Mouse (Mus musculus) urinary bladder, postnatal 4 days (tissue): Measurements from ENCODE around the gene Gm43191.
"Not testable (repeated sequence)": the region's sequence is repeated elsewhere in the genome, so short reads cannot be mapped to it uniquely, and the experiment has no call there.

Experiments
- DNase-seq, 2 experiments: peaks; one replicate each; pipeline ENCODE4 v3.0.0; 2021 to 2022; ENCODE audit warnings: low spot score in 2 of 2

Gm43191 gene

GRCm38 (mm10) chr3:116681160-116681559, at the start of gene Gm43191:
Gene Gm43191, minus strand, starts transcription at chr3:116681260.
- no peak for DNase-seq

DNA sequence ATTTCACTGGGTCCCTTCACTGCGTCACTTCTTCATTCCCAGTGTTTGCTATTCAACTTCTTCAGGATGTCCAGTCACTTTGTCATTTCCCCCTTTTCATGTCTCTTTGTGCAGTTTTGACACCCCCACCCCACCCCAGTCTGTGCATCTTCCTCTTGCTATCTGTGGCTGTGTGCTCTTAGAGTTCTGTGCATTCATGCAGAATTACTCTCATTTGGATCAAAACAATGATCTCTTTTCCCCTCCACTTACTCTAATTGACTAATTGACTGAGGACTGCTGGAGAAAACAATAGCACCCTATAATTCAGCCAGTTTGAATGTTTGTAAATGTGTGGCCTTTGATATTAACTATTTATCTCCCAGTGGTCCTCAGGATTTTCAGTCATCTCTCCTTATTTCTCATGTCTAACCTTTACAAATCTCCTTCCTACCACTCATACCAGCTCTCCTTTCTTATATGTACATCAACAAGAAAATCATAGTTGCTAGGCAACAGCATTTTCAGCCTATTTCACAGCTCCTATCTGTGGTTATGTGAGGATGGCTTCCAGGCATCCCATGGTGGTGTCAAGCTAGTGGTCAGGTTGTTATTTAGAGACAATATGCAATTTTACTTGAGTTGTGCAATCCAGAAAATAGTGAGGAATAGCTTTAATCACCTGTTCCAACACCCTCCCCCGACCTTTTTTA, 48.6 kb upstream of the Gm43191 start:
- no peak for DNase-seq

DNA sequence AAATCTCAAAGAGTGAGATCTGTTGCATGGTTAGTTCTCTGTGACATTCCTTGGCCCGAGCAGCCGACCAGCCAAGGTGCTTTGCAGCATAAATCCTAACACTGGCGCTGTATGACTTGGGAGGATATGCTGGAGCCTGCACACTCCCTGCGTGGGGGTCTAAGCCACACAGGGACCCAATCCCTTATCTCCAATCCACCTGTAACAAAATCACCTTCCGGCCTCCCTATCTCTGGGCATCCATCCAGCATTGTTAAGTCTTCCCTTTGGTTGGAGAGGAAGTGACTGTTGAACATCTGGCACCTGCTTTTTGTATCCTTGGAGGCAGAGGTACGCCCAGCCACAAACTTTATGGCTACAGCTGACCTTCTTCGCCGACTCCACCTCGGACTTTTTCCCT, 45.7 kb upstream of the Gm43191 start:
- DNase-seq, result no peak

- DNase-seq, result no peak
Measured at GRCm38 (mm10) chr3:116723496-116724481, 42.7 kb upstream of the Gm43191 start.

DNA sequence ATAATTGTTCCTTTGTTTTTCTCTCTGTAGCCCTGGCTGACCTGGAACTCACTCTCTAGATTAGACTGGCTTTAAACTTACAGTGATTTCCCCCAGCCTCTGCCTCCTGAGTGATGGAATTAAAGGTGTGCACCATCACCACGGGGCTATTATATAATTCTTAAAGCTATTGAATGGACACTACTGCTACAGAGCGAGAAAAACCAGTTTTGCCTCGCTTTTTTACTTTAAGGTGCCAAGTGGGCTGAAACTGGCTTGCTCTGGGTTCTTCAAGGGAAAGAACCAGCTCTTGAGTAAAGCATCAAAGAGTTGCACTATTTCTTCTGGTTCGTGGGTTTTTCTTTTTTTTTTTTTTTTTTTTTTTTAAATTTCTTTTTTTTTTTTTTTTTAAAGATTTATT, 41.9 kb upstream of the Gm43191 start:
- no peak for DNase-seq

DNA sequence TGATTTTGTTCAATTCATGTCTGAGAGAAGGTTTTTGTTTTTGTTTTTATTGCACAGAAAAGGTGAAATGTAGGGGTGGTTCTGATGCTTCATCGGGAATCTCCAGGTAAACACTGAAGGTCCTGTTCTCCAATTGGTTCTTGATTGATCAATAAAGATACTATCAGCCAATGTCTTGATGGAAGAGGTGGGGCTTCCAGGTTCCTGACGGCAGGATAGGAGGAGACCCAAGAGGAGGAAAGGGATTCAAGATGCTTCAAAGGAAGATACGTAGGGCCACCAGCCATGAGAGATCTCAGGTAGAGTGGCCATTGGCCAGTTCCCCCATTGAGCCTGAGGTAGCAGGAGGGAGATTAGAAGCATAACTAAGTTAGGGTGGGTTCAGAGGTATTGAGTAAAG, 37.9 kb upstream of the Gm43191 start:
- no peak for DNase-seq

GRCm38 (mm10) chr3:116713031-116713430, 32.0 kb upstream of the Gm43191 start:
- no peak for DNase-seq

DNA sequence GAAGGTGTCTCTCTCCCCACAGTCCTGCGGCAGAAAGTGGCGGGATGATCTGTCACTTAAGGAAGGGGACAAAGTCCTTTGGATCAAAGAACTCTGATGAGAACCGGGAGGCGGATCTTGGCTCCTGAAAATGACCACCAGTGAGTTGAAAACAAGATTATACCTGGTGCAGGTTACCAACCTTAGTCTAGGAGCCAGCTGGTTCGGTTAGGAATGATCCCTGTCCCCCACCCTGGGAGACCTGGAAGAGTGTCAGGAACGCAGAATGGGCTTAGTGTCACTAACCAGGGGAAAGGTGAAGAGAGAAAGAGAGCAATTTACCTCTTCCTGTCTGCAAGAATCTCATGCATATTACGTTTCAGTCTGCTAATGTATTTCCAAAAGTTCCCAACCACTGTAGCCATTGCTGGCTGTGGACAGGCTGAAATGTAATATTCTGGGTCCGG, 31.4 kb upstream of the Gm43191 start, which contains the start of gene Slc35a3:
Gene Slc35a3, minus strand, starts transcription at position 396 of the 446 bp plus-strand sequence.
- no peak for DNase-seq

DNA sequence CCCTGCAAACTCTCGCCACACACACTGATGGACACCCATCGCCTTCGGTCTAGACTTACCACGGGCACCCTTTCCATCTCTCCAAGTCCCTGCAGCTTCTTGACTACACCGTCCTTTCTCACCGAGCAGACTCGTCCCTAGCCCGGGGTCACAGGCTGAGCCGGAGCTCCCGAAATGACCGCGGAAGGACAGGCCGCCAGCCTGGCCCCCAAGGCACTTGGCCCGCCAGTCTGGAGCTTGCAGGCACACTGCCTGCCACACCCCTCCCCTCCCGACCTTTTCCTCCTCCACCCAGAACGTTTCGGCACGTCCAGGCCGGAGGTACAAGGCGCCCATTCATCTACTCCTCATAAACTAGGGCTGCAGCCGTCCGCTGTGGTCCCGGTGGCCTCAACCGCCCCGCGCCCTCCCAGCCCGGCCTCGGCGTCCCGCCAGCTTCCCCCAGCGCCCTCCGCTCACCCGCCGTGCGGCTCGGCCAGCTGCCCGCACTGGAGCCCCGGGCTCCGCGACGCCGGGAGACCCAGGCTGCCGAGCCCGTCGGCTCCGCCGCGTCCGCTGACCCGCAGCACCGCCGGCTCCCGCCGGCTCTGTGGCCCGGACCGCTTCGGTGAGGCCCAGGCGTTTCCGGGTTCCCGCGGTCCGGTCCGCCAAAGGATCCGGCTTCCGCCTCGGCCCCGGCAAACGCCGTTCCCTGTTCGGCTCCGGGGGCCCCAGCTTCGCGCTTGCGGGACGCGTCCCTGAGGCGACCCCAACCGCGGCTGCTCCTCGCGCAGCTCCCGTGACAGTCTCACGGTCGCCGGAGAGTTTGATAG, 30.8 kb upstream of the Gm43191 start:
- peak; percentile 77 to 82 for DNase-seq

GRCm38 (mm10) chr3:116710941-116711340, 29.9 kb upstream of the Gm43191 start:
- no peak for DNase-seq

DNA sequence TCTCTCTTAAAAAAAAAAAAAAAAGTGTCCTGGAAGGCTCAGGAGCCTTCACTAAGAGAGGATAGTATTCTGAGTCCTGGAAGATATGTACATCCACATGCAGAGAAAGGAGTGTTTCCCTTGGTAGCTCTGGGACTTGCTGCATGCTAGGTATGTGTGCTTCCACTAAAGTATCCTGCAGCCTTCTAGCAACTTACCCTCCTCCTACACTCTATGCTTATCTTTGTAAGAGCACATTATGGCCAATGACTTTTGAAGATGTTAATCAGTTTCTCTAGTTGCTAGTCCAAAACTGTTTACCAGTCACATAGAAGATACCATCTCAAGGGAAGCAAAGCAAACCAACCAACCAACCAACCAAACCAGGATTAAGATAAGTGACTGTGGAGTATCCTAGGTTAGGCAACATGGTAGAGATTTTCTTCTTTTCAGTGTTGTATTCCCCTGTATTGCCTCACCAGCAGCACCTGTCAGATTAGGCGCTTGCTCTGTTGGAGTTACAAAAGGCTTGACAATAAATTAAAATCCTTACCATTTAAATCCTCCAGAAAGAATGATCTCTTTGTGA, 24.7 kb upstream of the Gm43191 start:
- DNase-seq, result no peak

DNA sequence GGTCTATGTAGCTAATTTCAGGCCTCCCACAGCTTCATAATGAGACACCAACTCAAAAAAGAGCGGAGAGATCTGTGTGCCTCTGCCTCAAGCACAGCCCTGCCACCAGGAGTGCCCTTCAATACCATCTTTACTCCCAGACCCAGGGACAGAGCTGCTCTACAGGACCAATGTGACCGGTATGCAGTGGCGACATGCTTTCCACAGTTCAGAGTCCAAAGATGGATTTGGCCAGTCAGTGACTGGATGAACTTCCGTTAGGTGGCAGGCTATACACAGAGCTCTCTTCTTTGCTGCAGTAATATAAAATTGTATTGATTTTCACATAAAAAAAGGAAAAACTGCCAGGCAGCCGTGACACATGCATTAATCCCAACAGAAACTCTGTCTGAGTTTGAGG, 22.8 kb upstream of the Gm43191 start:
- DNase-seq, result no peak

DNA sequence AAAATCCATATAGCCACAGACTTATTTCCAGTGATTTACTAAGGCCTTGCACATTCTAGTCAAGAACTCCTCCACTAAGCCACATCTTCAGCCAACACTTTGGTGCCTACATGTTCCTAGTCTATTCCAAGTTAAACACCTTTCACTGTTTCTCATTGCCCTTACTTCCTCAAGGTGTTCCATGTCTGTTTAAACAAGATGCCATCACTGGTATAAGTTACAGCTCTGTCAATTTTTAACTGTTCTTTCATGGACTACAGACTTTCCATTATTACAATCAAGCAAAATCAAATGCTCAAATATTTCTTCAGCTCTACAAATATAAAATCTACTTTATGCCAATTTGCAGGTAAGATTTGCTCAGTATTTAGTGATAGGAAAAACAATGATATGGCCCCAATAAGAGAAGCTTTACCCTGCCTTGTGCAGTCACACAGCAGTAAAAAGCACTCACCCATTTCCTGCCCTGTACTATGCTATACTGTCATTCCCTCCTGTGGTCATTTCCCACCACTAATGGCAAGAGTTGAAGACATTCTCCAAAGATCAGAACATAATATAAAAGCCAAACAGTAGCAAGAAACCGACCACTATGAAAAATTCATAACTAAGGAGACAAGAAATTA, 21.7 kb upstream of the Gm43191 start:
- DNase-seq, result no peak

DNA sequence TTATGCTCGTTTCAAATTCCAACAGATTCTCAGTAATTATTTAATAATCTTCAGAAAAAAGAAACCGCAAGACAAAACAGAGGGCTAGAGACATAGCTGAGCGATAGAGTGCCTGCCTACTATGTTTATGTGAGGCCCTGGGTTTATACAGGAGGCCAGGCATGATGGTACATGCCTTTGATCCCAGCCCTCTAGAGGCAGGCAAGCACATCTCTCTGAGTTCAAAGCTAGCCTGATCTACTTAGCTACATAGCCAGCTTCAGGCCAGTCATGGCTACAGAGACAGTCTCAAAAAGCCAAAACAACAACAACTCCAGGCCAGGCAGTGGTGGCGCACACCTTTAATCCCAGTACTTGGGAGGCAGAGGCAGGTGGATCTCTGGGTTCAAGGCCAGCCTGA, 20.5 kb upstream of the Gm43191 start:
- DNase-seq, result no peak

GRCm38 (mm10) chr3:116698786-116699185, 17.7 kb upstream of the Gm43191 start:
- no peak for DNase-seq

- DNase-seq, result no peak
Measured at GRCm38 (mm10) chr3:116695666-116695985, 14.6 kb upstream of the Gm43191 start.

DNA sequence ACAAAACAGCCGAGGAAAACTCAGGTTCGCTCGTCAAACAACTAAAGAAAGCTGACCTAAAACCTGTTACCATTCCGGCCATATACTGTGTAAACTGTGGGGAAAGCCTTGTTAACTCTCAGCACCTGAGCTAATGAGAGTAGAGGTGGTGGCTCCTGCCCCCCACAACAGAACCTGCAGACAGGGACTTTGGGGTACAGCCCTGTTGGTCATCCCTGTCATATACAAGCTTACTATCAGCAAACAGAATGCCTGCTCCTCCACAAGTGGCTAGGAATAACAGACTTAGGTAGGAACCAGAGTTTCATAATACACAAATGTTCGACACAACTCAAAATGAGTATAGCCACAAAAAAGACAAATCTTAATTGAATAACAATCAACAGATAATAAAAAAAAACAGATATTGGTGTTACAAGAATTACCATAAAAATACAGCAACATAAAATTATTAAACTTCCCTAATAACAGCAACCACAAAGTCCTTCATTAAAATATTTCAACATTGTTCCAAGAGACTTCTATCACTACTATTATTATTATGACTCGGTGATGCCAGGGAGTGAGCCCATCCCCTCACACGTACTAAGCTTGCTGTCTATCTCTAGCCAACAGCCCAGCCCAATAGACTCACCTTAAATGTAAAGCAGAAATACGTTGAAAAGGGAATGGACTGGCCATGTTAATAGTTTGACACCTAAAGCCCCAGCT, 14.1 kb upstream of the Gm43191 start:
- no peak for DNase-seq

DNA sequence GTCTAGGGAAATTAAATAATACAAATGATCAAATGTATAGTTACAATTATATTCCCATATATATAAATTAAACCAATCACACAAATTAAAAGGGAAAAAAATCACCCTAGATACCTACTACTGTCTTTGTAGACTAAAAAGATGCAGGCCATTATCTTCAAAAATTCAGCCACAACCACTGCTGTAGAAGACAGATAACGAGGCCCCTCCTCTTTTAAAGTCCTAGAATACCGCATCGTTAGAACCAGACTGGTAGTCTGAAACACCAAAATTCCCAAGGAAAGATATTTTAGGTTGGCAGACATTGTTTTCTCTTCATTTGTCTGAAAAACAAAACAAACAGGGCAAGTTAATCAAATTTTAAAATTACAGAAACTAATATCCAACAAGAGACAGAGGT, 13.3 kb upstream of the Gm43191 start:
- no peak for DNase-seq

DNA sequence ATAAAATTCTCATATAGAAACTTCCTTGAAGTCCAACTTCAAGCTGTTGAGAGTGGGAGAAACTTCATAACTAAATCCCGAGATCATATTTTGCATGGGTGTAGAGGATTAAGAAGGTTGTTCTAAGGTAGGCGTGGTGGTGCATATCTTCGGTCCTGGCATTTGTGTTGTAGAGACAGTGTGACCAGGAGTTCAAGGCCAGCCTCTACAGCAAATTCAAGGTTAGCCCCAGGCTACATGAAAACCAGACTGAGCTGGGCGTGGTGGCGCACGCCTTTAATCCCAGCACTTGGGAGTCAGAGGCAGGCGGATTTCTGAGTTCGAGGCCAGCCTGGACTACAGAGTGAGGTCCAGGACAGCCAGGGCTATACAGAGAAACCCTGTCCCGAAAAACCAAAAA, 16.8 kb downstream of the Gm43191 start:
- DNase-seq, result not testable (repeated sequence)

DNA sequence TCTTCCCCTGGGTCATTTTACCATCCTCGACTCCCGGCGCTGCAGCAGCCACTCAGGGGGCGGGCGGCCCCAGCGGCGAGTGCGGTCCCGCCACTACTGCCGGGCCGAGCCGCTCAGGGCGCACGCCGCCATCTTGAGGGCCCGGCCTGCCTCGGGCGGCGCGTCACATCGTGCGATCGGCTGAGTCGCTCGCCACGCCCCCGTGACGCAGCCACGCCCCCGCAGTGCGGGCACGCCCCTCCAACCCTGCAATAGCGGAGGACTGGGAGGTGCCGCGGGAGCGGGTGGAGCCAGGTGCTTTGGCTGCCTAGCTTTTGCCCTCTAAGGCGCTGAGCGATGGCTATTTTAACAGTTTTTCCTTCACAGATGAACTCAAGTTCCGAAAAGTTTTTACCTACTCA, 18.6 kb downstream of the Gm43191 start, which contains the start of gene Mfsd14a:
Gene Mfsd14a, minus strand, starts transcription at position 215 of the 401 bp plus-strand sequence.
- peak; percentile 98 to 99 for DNase-seq
